Mouse (Mus musculus): Measurements from ENCODE around the gene Galnt18.

- TF ChIP-seq POLR2A (IDR thresholded peaks at IDR 0.05; ENCODE audit: borderline replicate concordance, low read depth, low read length) (no peak), CTCF (IDR thresholded peaks at IDR 0.05; ENCODE audit: low read depth, low read length) (no peak)
These were observed 199.2 kb downstream of the Galnt18 start for GRCm38 (mm10) chr7:111580547-111580946.
